ENCODE assay signal across 1 mouse cellular context in the genomic region with DNA sequence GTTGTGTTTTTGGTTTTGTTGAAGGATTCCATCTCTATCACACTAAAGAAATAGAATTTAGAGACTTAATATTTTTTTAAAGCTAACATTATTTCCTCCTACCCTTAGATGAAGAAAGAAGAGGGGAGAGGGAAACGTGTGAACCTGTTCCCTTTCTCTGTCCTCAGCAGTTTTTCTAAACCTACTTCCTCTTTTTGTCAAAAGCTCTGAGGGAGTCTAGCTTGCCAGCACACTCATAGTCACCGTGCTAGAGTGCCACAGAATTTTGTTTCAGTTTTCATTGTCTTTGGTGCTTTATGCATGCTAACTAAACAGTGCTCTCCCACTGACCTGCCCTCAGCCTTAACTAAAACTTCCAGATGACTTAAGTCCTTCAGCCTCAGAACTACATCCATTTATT.
TF ChIP-seq lines count a peak whose summit lies in the region.

No protein-coding gene starts in this region.

TF ChIP-seq in CH12.LX, 34 proteins besides CTCF, POLR2A, EP300 and RAD21 (continued from another document):
- no peak for TF ChIP-seq ZKSCAN1 (IDR thresholded peaks at IDR 0.05; ENCODE audit: borderline replicate concordance, low read depth, low read length)
- TF ChIP-seq MYC (IDR thresholded peaks at IDR 0.05; ENCODE audit: low read depth, low read length), result no peak
- no peak for TF ChIP-seq MAZ (IDR thresholded peaks at IDR 0.05; ENCODE audit: low read depth, low read length)
- no peak for TF ChIP-seq UBTF (IDR thresholded peaks at IDR 0.05; ENCODE audit: low read depth, low read length)
- peak; percentile 69; the same call in 1 of the 2 replicates for TF ChIP-seq RCOR1 (conservative IDR thresholded peaks at IDR 0.05; ENCODE audit: low read depth, low read length)
- TF ChIP-seq ETS1 (conservative IDR thresholded peaks at IDR 0.05; ENCODE audit: low read depth, low read length), result peak; percentile 52; the same call in 1 of the 2 replicates
- peak; percentile 20; the same call in 1 of the 2 replicates for TF ChIP-seq ELF1 (IDR thresholded peaks at IDR 0.05; ENCODE audit: low read depth, low read length)
- TF ChIP-seq MAX (IDR thresholded peaks at IDR 0.05; ENCODE audit: low read length), result 0 out of 2 replicates have a peak, but pooled peaks have one; percentile 31
- no peak for TF ChIP-seq SIN3A (IDR thresholded peaks at IDR 0.05; ENCODE audit: low read length)
- no peak for TF ChIP-seq POLR2AphosphoS2 (IDR thresholded peaks at IDR 0.05; ENCODE audit: low read depth, low read length)
- TF ChIP-seq NELFE (IDR thresholded peaks at IDR 0.05; ENCODE audit: low read depth, low read length), result no peak
- no peak for TF ChIP-seq MXI1 (IDR thresholded peaks at IDR 0.05; ENCODE audit: low read depth, low read length)
- no peak for TF ChIP-seq KAT2A (IDR thresholded peaks at IDR 0.05; ENCODE audit: insufficient replicate concordance, low read length)
- TF ChIP-seq ZMIZ1 (IDR thresholded peaks at IDR 0.05; ENCODE audit: low read depth, low read length), result no peak
- TF ChIP-seq USF2 (conservative IDR thresholded peaks at IDR 0.05; ENCODE audit: low read depth, low read length), result no peak
- peak; percentile 77 for TF ChIP-seq ZNF384 (IDR thresholded peaks at IDR 0.05; ENCODE audit: low read depth, low read length)
- TF ChIP-seq ZC3H11A (IDR thresholded peaks at IDR 0.05; ENCODE audit: low read depth, low read length), result no peak
- TF ChIP-seq HCFC1 (IDR thresholded peaks at IDR 0.05; ENCODE audit: low read depth, low read length), result no peak
- no peak for TF ChIP-seq JUN (IDR thresholded peaks at IDR 0.05; ENCODE audit: insufficient read depth, low read depth, low read length)
- TF ChIP-seq MAFK (IDR thresholded peaks at IDR 0.05; ENCODE audit: insufficient replicate concordance, low read length), result peak; percentile 84; the same call in 1 of the 2 replicates
- TF ChIP-seq E2F4 (IDR thresholded peaks at IDR 0.05; ENCODE audit: insufficient replicate concordance, low read depth, low read length), result no peak
- TF ChIP-seq IRF4 (IDR thresholded peaks at IDR 0.05; ENCODE audit: low read depth, low read length), result peak; percentile 76
TF ChIP-seq in CH12.LX: peak in this region for 10.
